Mouse (Mus musculus): ENCODE measurements around the gene Gne.

DNA sequence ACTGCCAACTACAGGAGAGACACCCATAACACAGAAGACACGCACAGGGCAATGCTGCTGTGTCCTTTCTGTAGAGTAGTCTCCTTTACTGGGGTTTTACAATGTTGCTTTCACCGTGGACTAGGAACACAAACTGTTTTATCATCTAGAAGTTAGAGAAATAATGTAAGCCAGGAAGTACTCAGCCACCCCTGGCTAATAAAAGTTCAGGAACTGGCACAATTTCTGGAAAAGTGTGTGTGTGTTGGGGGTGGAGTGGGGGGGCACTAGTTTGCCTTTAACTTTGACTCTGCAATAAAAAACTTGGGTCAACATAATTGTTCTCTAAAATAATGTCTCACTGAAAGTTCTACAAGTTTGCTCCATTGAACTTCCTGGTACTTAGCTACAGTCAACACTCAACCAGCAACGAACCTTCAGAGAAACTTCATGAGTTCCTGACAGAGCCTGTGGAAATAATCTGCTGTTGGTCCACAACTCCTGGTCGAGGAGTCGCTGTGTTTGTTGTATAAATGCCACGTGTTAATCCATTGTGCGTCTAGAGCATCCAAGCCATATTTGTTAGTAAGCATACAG, 5.5 kb downstream of the Gne start:
- TF ChIP-seq CTCF (IDR thresholded peaks at IDR 0.05; ENCODE audit: borderline replicate concordance, extremely low read depth, insufficient read depth, insufficient read length) (no peak), POLR2A (IDR thresholded peaks at IDR 0.05; ENCODE audit: borderline replicate concordance, extremely low read depth, insufficient read depth, insufficient read length, poor library complexity, severe bottlenecking) (no peak)
